Mouse (Mus musculus): ENCODE results near the gene Apoh. TPM values are rescaled to one million over a fixed set of nuclear protein-coding genes. Genes with fewer than 3 reads are reported as not detected.
A peak's percentile ranks its signal among the peaks of the same experiment; 100 is the strongest.

Gene Apoh
- polyA plus RNA-seq, 1 experiment from 2014 or later, result 0.24 TPM

DNA sequence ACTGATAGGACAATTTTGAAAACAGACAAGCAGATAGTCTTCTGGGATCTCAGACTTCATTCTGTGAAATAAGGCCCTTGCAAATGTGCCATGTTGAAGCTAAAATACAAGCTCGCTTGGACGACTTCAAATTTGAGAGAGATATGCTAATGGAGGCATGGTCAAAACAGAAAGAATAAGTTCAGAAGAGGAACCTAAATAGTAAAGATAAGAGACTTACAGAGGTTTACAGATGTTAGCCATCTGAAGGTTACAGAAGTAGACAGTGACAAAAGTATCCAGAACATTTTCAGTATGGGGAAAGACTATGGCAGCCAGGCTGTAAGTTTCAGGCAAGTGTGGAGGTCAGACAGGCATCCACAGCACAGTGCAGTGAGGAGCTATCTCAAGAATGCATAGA lies 21.0 kb upstream of the Apoh start:
- H3K9me3 ChIP-seq (ENCODE audit: control insufficient read depth, low read length), result no peaks in the 10 kb centered on the region
- no peak overlapping the region for H3K9ac ChIP-seq (replicated peaks; ENCODE audit: low read depth, low read length)
- H3K4me3 ChIP-seq (replicated peaks; ENCODE audit: low read length), result no peak overlapping the region
- no peak overlapping the region for H3K4me2 ChIP-seq (ENCODE audit: low read length)
- H3K4me1 ChIP-seq (replicated peaks; ENCODE audit: control insufficient read depth, insufficient read depth, low read length), result 0 out of 2 replicates have a peak, but pooled peaks cover 3% of the 10 kb centered on the region
- no peaks in the 10 kb centered on the region for H3K36me3 ChIP-seq (ENCODE audit: control insufficient read depth, insufficient read depth)
- WGBS, result 92% methylated on average over 2 of the region's 2 CpGs
- H3K27ac ChIP-seq (ENCODE audit: low read length), result no peak overlapping the region
- H3K27me3 ChIP-seq (replicated peaks; ENCODE audit: control insufficient read depth, insufficient read depth, low read length), result no peaks in the 10 kb centered on the region
- no peak for ATAC-seq

DNA sequence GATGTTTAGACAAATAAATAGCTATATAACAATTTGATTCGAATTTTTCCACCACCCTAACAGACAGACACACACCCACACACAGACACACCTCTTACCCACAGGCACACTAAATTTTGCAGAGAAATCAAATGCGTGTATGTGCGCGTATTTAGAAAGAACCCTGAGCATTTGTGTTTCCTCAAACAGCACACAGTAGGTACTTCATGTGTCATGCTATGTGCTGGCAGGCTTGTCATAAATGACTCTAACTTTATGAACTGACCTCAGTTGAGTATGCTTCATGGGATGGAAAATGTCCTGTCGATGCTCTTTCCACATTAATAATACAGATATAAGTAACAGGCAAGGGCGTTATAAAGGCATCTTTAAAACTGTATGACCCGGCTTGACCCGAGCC lies 17.2 kb upstream of the Apoh start:
- no peaks in the 10 kb centered on the region for H3K27me3 ChIP-seq (replicated peaks; ENCODE audit: control insufficient read depth, insufficient read depth, low read length)
- H3K27ac ChIP-seq (ENCODE audit: low read length), result no peak overlapping the region
- H3K9ac ChIP-seq (replicated peaks; ENCODE audit: low read depth, low read length), result no peak overlapping the region
- no peak overlapping the region for H3K4me2 ChIP-seq (ENCODE audit: low read length)
- H3K9me3 ChIP-seq (ENCODE audit: control insufficient read depth, low read length), result no peaks in the 10 kb centered on the region
- no peaks in the 10 kb centered on the region for H3K4me1 ChIP-seq (replicated peaks; ENCODE audit: control insufficient read depth, insufficient read depth, low read length)
- no peak for ATAC-seq
- WGBS, result 92% methylated on average over 8 of the region's 8 CpGs
- no peaks in the 10 kb centered on the region for H3K36me3 ChIP-seq (ENCODE audit: control insufficient read depth, insufficient read depth)
- no peak overlapping the region for H3K4me3 ChIP-seq (replicated peaks; ENCODE audit: low read length)

DNA sequence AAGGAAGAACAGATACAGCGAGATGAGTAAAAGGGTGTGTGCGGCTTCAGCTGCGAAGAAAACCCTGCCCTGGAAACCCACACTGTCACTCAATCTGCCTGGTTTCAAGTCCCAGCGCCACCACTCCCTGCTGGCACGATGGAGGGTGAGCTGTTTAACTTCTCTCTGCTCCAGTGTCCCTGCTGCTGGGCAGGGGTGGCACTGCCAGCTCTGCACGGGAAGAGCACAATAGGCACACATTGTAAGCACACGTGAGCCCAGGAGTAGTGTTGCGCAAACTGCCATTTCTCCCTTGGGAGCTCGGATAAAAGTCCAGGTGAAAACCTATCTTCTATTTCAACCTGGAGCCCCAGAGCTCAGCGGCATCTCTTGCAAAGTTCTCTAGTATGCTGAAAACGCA lies 12.3 kb upstream of the Apoh start:
- Histone ChIP-seq H3K4me2 (ENCODE audit: low read length) (no peak overlapping the region), H3K9ac (replicated peaks; ENCODE audit: low read depth, low read length) (no peak overlapping the region), H3K27ac (ENCODE audit: low read length) (no peak overlapping the region), H3K27me3 (replicated peaks; ENCODE audit: control insufficient read depth, insufficient read depth, low read length) (no peaks in the 10 kb centered on the region), H3K4me3 (replicated peaks; ENCODE audit: low read length) (no peak overlapping the region), H3K4me1 (replicated peaks; ENCODE audit: control insufficient read depth, insufficient read depth, low read length) (peaks cover 5% of the 10 kb centered on the region), H3K36me3 (ENCODE audit: control insufficient read depth, insufficient read depth) (no peaks in the 10 kb centered on the region), H3K9me3 (ENCODE audit: control insufficient read depth, low read length) (no peaks in the 10 kb centered on the region)
- ATAC-seq, result no peak
- 83% methylated on average over 11 of the region's 11 CpGs for WGBS

GRCm38 (mm10) chr11:108333006-108333405 lies 10.1 kb upstream of the Apoh start:
- Histone ChIP-seq H3K36me3 (ENCODE audit: control insufficient read depth, insufficient read depth) (no peaks in the 10 kb centered on the region), H3K27me3 (replicated peaks; ENCODE audit: control insufficient read depth, insufficient read depth, low read length) (no peaks in the 10 kb centered on the region), H3K9ac (replicated peaks; ENCODE audit: low read depth, low read length) (no peak overlapping the region), H3K4me2 (ENCODE audit: low read length) (no peak overlapping the region), H3K27ac (ENCODE audit: low read length) (no peak overlapping the region), H3K4me1 (replicated peaks; ENCODE audit: control insufficient read depth, insufficient read depth, low read length) (peaks cover 5% of the 10 kb centered on the region), H3K4me3 (replicated peaks; ENCODE audit: low read length) (no peak overlapping the region), H3K9me3 (ENCODE audit: control insufficient read depth, low read length) (no peaks in the 10 kb centered on the region)
- WGBS, result 49% methylated on average over 5 of the region's 5 CpGs
- no peak for ATAC-seq

DNA sequence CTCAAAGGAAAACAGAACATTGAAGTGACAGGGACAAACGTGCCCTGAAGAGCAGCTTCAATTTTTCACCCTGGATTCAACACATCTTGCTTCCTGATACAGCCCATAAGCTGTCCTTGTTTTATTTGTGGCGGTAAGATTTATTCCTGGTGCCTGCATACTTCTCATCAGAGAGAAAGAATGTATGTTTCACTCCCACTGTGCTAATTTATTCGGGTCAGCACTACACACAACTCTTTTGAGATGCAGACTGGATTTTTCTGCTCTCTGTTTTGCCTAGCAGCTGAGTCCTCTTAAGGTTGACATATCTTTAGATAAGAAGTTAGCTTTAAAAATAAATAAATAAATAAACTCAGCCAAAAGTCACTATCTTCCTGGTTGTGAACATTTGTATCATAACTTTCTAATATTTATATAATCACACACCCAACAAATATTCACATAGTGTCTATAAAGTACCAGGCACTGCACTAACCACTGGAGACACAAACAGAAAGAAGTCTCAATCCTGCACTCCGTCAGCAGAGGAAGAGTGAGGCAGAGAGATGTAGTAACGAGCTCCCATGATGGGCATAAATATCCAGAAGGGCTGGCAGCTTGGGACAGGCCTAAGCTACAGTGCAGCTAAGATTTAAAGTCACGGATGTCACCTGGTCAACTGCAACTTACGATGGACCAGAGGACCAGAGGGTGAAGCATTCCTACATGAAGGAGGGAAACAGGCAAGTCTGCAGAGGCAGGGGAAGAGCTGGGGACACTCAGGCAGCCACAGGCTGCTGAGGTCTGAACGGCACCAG lies 9.4 kb upstream of the Apoh start:
- no peaks in the 10 kb centered on the region for H3K27me3 ChIP-seq (replicated peaks; ENCODE audit: control insufficient read depth, insufficient read depth, low read length)
- H3K27ac ChIP-seq (ENCODE audit: low read length), result no peak overlapping the region
- H3K4me2 ChIP-seq (ENCODE audit: low read length), result no peak overlapping the region
- 56% methylated on average over 8 of the region's 8 CpGs for WGBS
- H3K9ac ChIP-seq (replicated peaks; ENCODE audit: low read depth, low read length), result no peak overlapping the region
- no peak overlapping the region for H3K4me3 ChIP-seq (replicated peaks; ENCODE audit: low read length)
- peaks cover 5% of the 10 kb centered on the region for H3K4me1 ChIP-seq (replicated peaks; ENCODE audit: control insufficient read depth, insufficient read depth, low read length)
- ATAC-seq, result no peak
- H3K36me3 ChIP-seq (ENCODE audit: control insufficient read depth, insufficient read depth), result no peaks in the 10 kb centered on the region
- H3K9me3 ChIP-seq (ENCODE audit: control insufficient read depth, low read length), result no peaks in the 10 kb centered on the region

GRCm38 (mm10) chr11:108334658-108335057 lies 8.5 kb upstream of the Apoh start:
- Histone ChIP-seq H3K4me3 (replicated peaks; ENCODE audit: low read length) (no peak overlapping the region), H3K9me3 (ENCODE audit: control insufficient read depth, low read length) (no peaks in the 10 kb centered on the region), H3K4me2 (ENCODE audit: low read length) (no peak overlapping the region), H3K4me1 (replicated peaks; ENCODE audit: control insufficient read depth, insufficient read depth, low read length) (peaks cover 5% of the 10 kb centered on the region), H3K27me3 (replicated peaks; ENCODE audit: control insufficient read depth, insufficient read depth, low read length) (no peaks in the 10 kb centered on the region), H3K36me3 (ENCODE audit: control insufficient read depth, insufficient read depth) (no peaks in the 10 kb centered on the region), H3K27ac (ENCODE audit: low read length) (no peak overlapping the region), H3K9ac (replicated peaks; ENCODE audit: low read depth, low read length) (no peak overlapping the region)
- WGBS, result 67% methylated on average over 3 of the region's 3 CpGs
- ATAC-seq, result no peak

DNA sequence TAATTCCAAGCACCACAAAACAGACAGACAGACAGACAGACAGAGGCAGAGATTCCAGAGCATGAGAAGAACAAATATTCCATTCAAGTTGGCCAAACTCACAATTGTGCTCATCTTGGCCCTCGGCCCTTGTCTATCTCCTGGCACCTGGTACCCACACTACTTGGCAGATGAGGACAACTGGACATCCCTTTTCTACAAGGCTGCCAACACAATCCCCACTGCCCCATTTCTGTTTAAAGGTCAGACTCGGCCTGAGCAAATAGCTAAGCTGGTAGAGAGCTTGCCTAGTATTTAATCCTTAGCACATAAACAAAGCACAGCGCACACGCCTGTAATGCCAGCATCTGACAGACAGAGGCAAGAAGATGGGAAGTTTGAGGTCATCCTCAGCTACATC lies 7.6 kb upstream of the Apoh start:
- Histone ChIP-seq H3K27me3 (replicated peaks; ENCODE audit: control insufficient read depth, insufficient read depth, low read length) (no peaks in the 10 kb centered on the region), H3K27ac (ENCODE audit: low read length) (no peak overlapping the region), H3K4me2 (ENCODE audit: low read length) (no peak overlapping the region), H3K9me3 (ENCODE audit: control insufficient read depth, low read length) (no peaks in the 10 kb centered on the region), H3K4me3 (replicated peaks; ENCODE audit: low read length) (no peak overlapping the region), H3K9ac (replicated peaks; ENCODE audit: low read depth, low read length) (no peak overlapping the region), H3K4me1 (replicated peaks; ENCODE audit: control insufficient read depth, insufficient read depth, low read length) (peaks cover 5% of the 10 kb centered on the region), H3K36me3 (ENCODE audit: control insufficient read depth, insufficient read depth) (no peaks in the 10 kb centered on the region)
- 82% methylated on average over 4 of the region's 4 CpGs for WGBS
- ATAC-seq, result no peak

- Histone ChIP-seq H3K27me3 (replicated peaks; ENCODE audit: control insufficient read depth, insufficient read depth, low read length) (no peaks in the 10 kb centered on the region), H3K9me3 (ENCODE audit: control insufficient read depth, low read length) (no peaks in the 10 kb centered on the region), H3K4me1 (replicated peaks; ENCODE audit: control insufficient read depth, insufficient read depth, low read length) (peaks cover 5% of the 10 kb centered on the region), H3K4me2 (ENCODE audit: low read length) (no peak overlapping the region), H3K4me3 (replicated peaks; ENCODE audit: low read length) (no peak overlapping the region), H3K36me3 (ENCODE audit: control insufficient read depth, insufficient read depth) (no peaks in the 10 kb centered on the region), H3K9ac (replicated peaks; ENCODE audit: low read depth, low read length) (no peak overlapping the region), H3K27ac (ENCODE audit: low read length) (no peak overlapping the region)
- ATAC-seq, result no peak
- WGBS, result 60% methylated on average over 5 of the region's 5 CpGs
Observed at GRCm38 (mm10) chr11:108336445-108336844, 6.7 kb upstream of the Apoh start.

DNA sequence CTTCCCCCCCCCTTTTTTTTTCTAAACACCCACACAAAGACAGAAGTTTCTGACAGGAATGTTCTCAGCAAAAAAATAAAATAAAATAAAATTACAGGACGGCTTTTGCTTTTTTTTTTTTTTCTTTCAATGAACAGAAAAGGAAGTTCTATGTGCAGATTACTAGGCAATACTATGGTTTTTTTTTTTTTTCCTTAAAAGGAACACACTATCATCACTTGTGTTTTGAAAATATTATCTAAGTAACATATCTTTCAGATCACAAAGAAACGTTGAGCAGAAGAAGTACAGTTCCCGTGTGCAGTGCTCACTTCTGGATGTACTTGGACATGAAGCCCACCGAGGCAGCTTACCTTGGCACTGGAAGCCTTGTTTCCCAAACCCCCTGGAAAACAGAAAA lies 2.9 kb upstream of the Apoh start:
- H3K9me3 ChIP-seq (ENCODE audit: control insufficient read depth, low read length), result no peaks in the 10 kb centered on the region
- no peak overlapping the region for H3K4me3 ChIP-seq (replicated peaks; ENCODE audit: low read length)
- peaks cover 21% of the 10 kb centered on the region for H3K4me1 ChIP-seq (replicated peaks; ENCODE audit: control insufficient read depth, insufficient read depth, low read length)
- H3K4me2 ChIP-seq (ENCODE audit: low read length), result no peak overlapping the region
- H3K36me3 ChIP-seq (ENCODE audit: control insufficient read depth, insufficient read depth), result no peaks in the 10 kb centered on the region
- no peak overlapping the region for H3K9ac ChIP-seq (replicated peaks; ENCODE audit: low read depth, low read length)
- no peaks in the 10 kb centered on the region for H3K27me3 ChIP-seq (replicated peaks; ENCODE audit: control insufficient read depth, insufficient read depth, low read length)
- H3K27ac ChIP-seq (ENCODE audit: low read length), result no peak overlapping the region
- 92% methylated on average over 4 of the region's 4 CpGs for WGBS
- no peak for ATAC-seq

GRCm38 (mm10) chr11:108341783-108342182 lies 1.4 kb upstream of the Apoh start:
- H3K4me1 ChIP-seq (replicated peaks; ENCODE audit: control insufficient read depth, insufficient read depth, low read length), result peaks cover 21% of the 10 kb centered on the region
- ATAC-seq, result no peak
- H3K36me3 ChIP-seq (ENCODE audit: control insufficient read depth, insufficient read depth), result no peaks in the 10 kb centered on the region
- H3K27me3 ChIP-seq (replicated peaks; ENCODE audit: control insufficient read depth, insufficient read depth, low read length), result no peaks in the 10 kb centered on the region
- H3K9ac ChIP-seq (replicated peaks; ENCODE audit: low read depth, low read length), result 0 out of 2 replicates have a peak overlapping the region, but pooled peaks have one; percentile 6
- H3K4me3 ChIP-seq (replicated peaks; ENCODE audit: low read length), result peak overlapping the region; percentile 78
- H3K27ac ChIP-seq (ENCODE audit: low read length), result no peak overlapping the region
- H3K4me2 ChIP-seq (ENCODE audit: low read length), result peak overlapping the region; percentile 98
- H3K9me3 ChIP-seq (ENCODE audit: control insufficient read depth, low read length), result no peaks in the 10 kb centered on the region
- 35% methylated on average over 8 of the region's 8 CpGs for WGBS
